9 mouse cellular contexts compared by ENCODE assay signal in the genomic region with DNA sequence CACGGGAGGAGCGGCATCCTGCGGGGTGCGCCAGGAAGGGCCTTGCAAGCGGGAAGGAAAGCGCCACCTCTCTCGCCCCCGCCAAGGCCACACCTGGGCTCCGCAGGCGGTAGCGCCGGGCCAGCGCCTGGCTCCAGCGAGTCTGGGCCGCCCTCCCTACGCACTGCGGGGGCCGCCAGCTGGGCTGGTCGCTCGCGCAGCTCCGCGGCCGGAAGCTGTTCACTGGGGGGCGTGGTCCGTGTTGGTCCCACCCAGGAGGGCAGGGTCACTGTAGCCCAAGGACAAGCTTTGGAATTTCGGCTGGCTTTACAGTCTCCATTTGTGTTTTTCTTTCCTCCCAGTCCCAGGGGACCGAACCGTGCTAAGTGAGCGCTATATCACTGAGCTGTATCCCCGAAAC. TPM values are rescaled to one million over a fixed set of nuclear protein-coding genes. Genes with fewer than 3 reads are reported as not detected.
DNase-seq lines count a peak whose midpoint lies in the region; ATAC-seq and TF ChIP-seq lines count a peak whose summit lies in the region.
"Had no signal": no experiment of that assay in that cellular context is flagged by ENCODE, and none has a peak within 500 bp of the region (broad histone marks: within the 10 kb centered on the region; RNA-seq: fewer than 3 reads in every experiment).

No protein-coding gene starts in this region.

- no peak for TF ChIP-seq CTCF in cortical plate, adult 2 months (IDR thresholded peaks at IDR 0.05; ENCODE audit: extremely low read depth, insufficient read depth, low read length)

- peak overlapping the region; percentile 69 for H3K4me2 ChIP-seq in hindbrain, embryonic 16.5 days (ENCODE audit: low read length)

- H3K4me3 ChIP-seq in cortical plate, adult 2 months (ENCODE audit: insufficient read depth, low read length), result peak overlapping the region; percentile 30
- peak overlapping the region; percentile 45 for H3K4me3 ChIP-seq in hindbrain, embryonic 16.5 days (ENCODE audit: low read length)

- H3K27me3 ChIP-seq in hindbrain, embryonic 16.5 days (replicated peaks; ENCODE audit: control insufficient read depth, insufficient read depth, low read length), result no peaks in the 10 kb centered on the region

- H3K27ac ChIP-seq in cortical plate, adult 2 months (ENCODE audit: insufficient read depth, low read length), result peak overlapping the region; percentile 94
- H3K27ac ChIP-seq in hindbrain, embryonic 16.5 days (ENCODE audit: low read depth, low read length), result peak overlapping the region; percentile 92

- DNase-seq in adrenal gland, postnatal 14 days, result peak; percentile 97
- peak; percentile 83 to 85 for DNase-seq in gastrocnemius, adult 8-10 months (ENCODE audit: low spot score in 2 of 2)
- DNase-seq in left cerebral cortex, adult 8-10 months (ENCODE audit: low spot score in 2 of 2), result peak; percentile 51 to 73
- peak; percentile 95 to 97 for DNase-seq in lung, postnatal 4 days
- peak; percentile 87 for DNase-seq in skeletal muscle tissue, adult 2 months (ENCODE audit: low read depth, low spot score)
- no peak for DNase-seq in natural killer cell, adult 2 months (ENCODE audit: low spot score in 2 of 2)

- no peaks in the 10 kb centered on the region for H3K9me3 ChIP-seq in hindbrain, embryonic 16.5 days (ENCODE audit: control insufficient read depth, low read length)

- ATAC-seq in hindbrain, embryonic 16.5 days, result peak; percentile 88

- WGBS in hindbrain, embryonic 16.5 days, result 3% methylated on average over 30 of the region's 31 CpGs

- peaks cover 3% of the 10 kb centered on the region; the same call in 1 of the 2 replicates for H3K4me1 ChIP-seq in cortical plate, adult 2 months (ENCODE audit: control insufficient read depth, insufficient read depth, low read length)
- H3K4me1 ChIP-seq in hindbrain, embryonic 16.5 days (ENCODE audit: control insufficient read depth, insufficient read depth, low read depth, low read length), result peaks cover 24% of the 10 kb centered on the region

- TF ChIP-seq POLR2A in cortical plate, adult 2 months (IDR thresholded peaks at IDR 0.05; ENCODE audit: extremely low read depth, insufficient read depth, low read length), result no peak

- H3K36me3 ChIP-seq in hindbrain, embryonic 16.5 days (ENCODE audit: control insufficient read depth, insufficient read depth, low read length), result peaks cover 16% of the 10 kb centered on the region

- H3K9ac ChIP-seq in hindbrain, embryonic 16.5 days (ENCODE audit: low read depth, low read length), result peak overlapping the region; percentile 76

RNA-seq across cellular contexts. Expression of gene Mcts2, which starts 20.8 kb away (rescaled TPM):
- 26.6 and 28.0 TPM in 2 replicates for total RNA-seq in adrenal gland, postnatal 14 days (2021)
- 20.0 and 21.5 TPM in 2 replicates for polyA plus RNA-seq in cortical plate, adult 2 months (2012; rRNA removed)
- 10 to 100 TPM; 10.2 to 12.8 (median 11.9) TPM for total RNA-seq in gastrocnemius, adult 8-10 months (2022)
- 32.2 and 36.7 TPM in 2 replicates for polyA plus RNA-seq in hindbrain, embryonic 16.5 days (2015; fragmentation: Nextera tagmentation; extraction: Ambion mirVana)
- total RNA-seq in left cerebral cortex, adult 8-10 months (2022), result 10 to 100 TPM; 15.5 to 18.6 (median 18.2) TPM

RNA-seq across cellular contexts. Expression of gene Id1, which starts 28.4 kb away (rescaled TPM):
- 136 and 138 TPM in 2 replicates for total RNA-seq in adrenal gland, postnatal 14 days (2021)
- polyA plus RNA-seq in cortical plate, adult 2 months (2012; rRNA removed), result 74.2 and 81.0 TPM in 2 replicates
- 10 to 100 TPM in 1 of 4 experiments, 1 to 10 TPM in 3; 6.7 to 16.6 (median 8.4) TPM for total RNA-seq in gastrocnemius, adult 8-10 months (2022)
- 56.8 and 68.4 TPM in 2 replicates for polyA plus RNA-seq in hindbrain, embryonic 16.5 days (2015; fragmentation: Nextera tagmentation; extraction: Ambion mirVana)
- total RNA-seq in left cerebral cortex, adult 8-10 months (2022), result 10 to 100 TPM; 19.1 to 30.8 (median 22.9) TPM

RNA-seq across cellular contexts. Expression of gene H13, which starts 38.4 kb away (rescaled TPM):
- total RNA-seq in adrenal gland, postnatal 14 days (2021), result 123 and 139 TPM in 2 replicates
- polyA plus RNA-seq in cortical plate, adult 2 months (2012; rRNA removed), result 65.9 and 68.4 TPM in 2 replicates
- 10 to 100 TPM; 25.7 to 34.6 (median 28.7) TPM for total RNA-seq in gastrocnemius, adult 8-10 months (2022)
- 172 and 178 TPM in 2 replicates for polyA plus RNA-seq in hindbrain, embryonic 16.5 days (2015; fragmentation: Nextera tagmentation; extraction: Ambion mirVana)
- 10 to 100 TPM; 59.6 to 78.5 (median 71.8) TPM for total RNA-seq in left cerebral cortex, adult 8-10 months (2022)

RNA-seq across cellular contexts. Expression of gene Cox4i2, which starts 46.3 kb away (rescaled TPM):
- 6.3 and 7.7 TPM in 2 replicates for total RNA-seq in adrenal gland, postnatal 14 days (2021)
- polyA plus RNA-seq in cortical plate, adult 2 months (2012; rRNA removed), result 6.3 and 6.9 TPM in 2 replicates
- 1 to 10 TPM; 1.4 to 3.1 (median 2.0) TPM for total RNA-seq in gastrocnemius, adult 8-10 months (2022)
- 6.7 and 7.0 TPM in 2 replicates for polyA plus RNA-seq in hindbrain, embryonic 16.5 days (2015; fragmentation: Nextera tagmentation; extraction: Ambion mirVana)
- 1 to 10 TPM; 2.1 to 4.8 (median 2.5) TPM for total RNA-seq in left cerebral cortex, adult 8-10 months (2022)
- total RNA-seq: hematopoietic stem cell, adult 5-6 weeks had no signal

Comparison
In these comparisons a context has a peak if more than half of its experiments do, and no peak if none do; other contexts are left out.
1. DNase-seq: peak in adrenal gland, postnatal 14 days (single experiment), gastrocnemius, adult 8-10 months (2 of 2), left cerebral cortex, adult 8-10 months (2 of 2), lung, postnatal 4 days (2 of 2) and skeletal muscle tissue, adult 2 months (single experiment); none in natural killer cell, adult 2 months (0 of 2).